Mouse (Mus musculus): ENCODE results near the gene Gabpb1. TPM values are rescaled to one million over a fixed set of nuclear protein-coding genes. Genes with fewer than 3 reads are reported as not detected.

The Gabpb1 gene
- polyA plus RNA-seq, 1 experiment from 2014 or later: 77.2 TPM

DNA sequence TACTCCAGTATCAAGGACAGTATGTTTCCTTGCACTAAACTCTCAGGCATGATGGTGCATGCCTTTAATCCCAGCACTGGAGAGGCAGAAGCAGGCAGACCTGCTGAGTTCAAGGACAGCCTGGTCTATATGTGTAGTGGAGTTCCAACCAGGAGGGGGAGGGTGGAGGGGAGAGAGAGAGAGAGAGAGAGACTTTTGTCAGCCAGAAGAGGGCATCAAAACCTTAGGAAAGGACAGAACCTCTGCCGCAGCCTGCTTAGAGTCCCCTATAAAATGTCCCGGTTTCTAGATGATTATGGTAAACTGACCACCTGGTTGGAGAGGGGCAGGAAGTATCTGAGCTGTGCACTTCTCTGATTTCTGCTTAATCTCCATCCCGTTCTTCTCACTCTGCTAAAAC is 77.1 kb downstream of the Gabpb1 start:
- Histone ChIP-seq H3K36me3 (no peaks in the 10 kb centered on the region), H3K27me3 (ENCODE audit: low read depth, poor library complexity, severe bottlenecking) (no peaks in the 10 kb centered on the region; the same call in 1 of the 2 replicates), H3K27ac (replicated peaks) (no peak overlapping the region), H3K4me3 (no peak overlapping the region), H3K4me1 (peaks cover 4% of the 10 kb centered on the region; the same call in 1 of the 2 replicates), H3K9me3 (replicated peaks) (no peaks in the 10 kb centered on the region)
- DNase-seq (ENCODE audit: low spot score): no peak
- 19% methylated on average over 3 of the region's 3 CpGs for WGBS

DNA sequence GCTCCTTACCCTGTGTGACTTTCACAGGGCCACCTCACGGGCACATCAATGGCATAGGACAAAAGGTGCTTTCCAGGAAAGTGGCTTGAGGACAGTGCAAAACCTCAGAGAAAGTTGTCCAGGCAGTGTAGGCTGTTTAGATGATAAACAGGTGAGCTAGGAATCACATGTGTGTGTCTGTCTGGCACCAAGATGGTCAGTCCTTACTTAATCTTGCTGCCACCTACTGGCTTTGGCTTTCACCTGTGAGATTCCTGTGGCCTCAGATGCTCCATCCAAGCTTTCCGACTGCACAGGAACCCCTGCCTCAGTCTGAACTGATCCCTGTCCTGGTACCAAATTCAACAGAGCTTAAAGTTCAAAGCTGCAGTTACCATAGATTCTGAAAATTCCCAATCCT is 77.8 kb downstream of the Gabpb1 start:
- WGBS: 55% methylated on average over 2 of the region's 2 CpGs

DNA sequence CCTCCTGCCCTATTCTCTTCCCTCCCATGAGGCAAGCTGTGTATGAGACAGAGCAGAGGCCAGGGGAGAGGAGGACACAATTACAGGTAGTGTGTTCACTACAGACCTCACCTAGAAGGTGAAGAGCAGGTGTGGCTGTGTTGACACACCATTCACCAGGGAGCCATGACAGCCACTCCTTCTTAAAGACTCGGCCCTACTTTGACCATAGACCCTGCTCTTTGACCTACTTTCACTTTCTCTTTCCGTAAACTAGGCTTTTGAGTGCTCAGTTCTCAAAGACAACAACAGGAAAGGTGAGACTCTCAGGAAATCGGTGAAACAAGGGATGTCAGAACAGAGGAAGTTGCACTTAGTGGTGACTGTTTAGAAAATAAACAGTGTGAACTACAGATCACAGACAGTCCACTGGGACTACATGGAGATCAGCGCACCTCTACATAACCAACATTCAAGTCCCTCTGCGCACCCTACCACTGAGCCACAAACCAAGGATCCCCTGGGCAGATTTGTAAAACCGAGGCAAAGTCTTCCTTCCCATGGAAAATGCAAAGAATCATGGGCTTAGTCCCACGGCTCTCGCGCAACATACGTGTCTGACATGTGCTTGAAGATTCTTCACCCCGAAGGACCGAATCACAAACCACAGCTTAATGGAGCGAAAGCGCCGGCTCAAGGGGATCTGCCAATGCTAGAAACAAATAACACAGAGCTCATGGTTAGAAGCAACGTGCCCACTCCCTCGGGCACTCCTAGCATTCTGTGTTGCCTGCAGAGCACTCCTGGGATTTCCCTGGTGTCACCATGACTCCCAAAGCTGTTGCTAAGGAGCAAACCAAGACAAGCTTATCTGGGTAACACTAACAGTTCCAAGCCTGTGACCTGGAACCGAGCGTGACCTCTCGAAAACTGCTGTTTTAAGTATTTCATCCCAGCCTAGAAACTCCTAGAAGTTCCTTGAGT is 78.6 kb downstream of the Gabpb1 start:
- no peaks in the 10 kb centered on the region for H3K9me3 ChIP-seq (replicated peaks)
- H3K36me3 ChIP-seq: no peaks in the 10 kb centered on the region
- no peak overlapping the region for H3K27ac ChIP-seq (replicated peaks)
- H3K27me3 ChIP-seq (ENCODE audit: low read depth, poor library complexity, severe bottlenecking): no peaks in the 10 kb centered on the region; the same call in 1 of the 2 replicates
- no peak overlapping the region for H3K4me3 ChIP-seq
- 82% methylated on average over 20 of the region's 20 CpGs for WGBS
- DNase-seq (ENCODE audit: low spot score): no peak
- peaks cover 6% of the 10 kb centered on the region; the same call in 1 of the 2 replicates for H3K4me1 ChIP-seq

More for the DNA sequence above, 77.8 kb downstream of the Gabpb1 start:
- no peak for DNase-seq (ENCODE audit: low spot score)
- Histone ChIP-seq H3K9me3 (replicated peaks) (no peaks in the 10 kb centered on the region), H3K4me1 (peaks cover 6% of the 10 kb centered on the region; the same call in 1 of the 2 replicates), H3K4me3 (no peak overlapping the region), H3K27me3 (ENCODE audit: low read depth, poor library complexity, severe bottlenecking) (no peaks in the 10 kb centered on the region; the same call in 1 of the 2 replicates), H3K27ac (replicated peaks) (no peak overlapping the region), H3K36me3 (no peaks in the 10 kb centered on the region)

DNA sequence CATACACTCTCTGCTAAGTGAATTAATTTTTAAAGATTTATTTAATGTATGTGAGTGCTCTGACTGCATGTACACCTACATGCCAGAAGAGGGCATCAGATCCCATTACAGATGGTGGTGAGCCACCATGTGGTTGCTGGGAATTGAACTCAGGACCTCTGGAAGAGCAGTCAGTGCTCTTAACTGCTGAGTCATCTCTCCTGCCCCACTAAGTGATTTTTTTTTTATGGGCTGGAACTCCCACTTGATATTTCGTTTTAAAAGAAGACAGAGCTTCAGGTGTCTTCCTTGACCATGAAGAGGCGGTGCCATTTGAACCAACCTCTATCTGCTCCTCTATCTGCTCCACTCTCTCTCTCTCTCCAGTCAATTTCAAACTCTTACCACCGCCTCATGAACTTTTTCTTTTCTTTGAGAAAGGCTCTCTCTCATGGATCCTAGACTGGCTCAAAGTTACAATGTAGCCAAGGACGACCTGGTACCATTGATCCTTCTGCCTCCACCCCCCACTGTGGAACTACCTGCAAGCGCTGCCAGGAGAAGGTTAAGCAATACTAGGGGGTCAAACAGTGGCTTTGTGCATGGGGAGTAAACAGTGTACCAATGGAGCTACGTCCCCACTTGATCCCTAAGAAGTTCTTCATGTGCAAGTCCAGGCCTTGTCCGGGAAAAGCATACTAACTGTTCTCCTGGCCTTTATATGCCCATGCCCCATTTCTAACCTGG is 79.6 kb downstream of the Gabpb1 start:
- no peak for DNase-seq (ENCODE audit: low spot score)
- Histone ChIP-seq H3K36me3 (no peaks in the 10 kb centered on the region), H3K4me1 (peaks cover 6% of the 10 kb centered on the region; the same call in 1 of the 2 replicates), H3K9me3 (replicated peaks) (no peaks in the 10 kb centered on the region), H3K27ac (replicated peaks) (no peak overlapping the region), H3K27me3 (ENCODE audit: low read depth, poor library complexity, severe bottlenecking) (no peaks in the 10 kb centered on the region; the same call in 1 of the 2 replicates), H3K4me3 (no peak overlapping the region)
- WGBS: 95% methylated on average over 7 of the region's 7 CpGs

DNA sequence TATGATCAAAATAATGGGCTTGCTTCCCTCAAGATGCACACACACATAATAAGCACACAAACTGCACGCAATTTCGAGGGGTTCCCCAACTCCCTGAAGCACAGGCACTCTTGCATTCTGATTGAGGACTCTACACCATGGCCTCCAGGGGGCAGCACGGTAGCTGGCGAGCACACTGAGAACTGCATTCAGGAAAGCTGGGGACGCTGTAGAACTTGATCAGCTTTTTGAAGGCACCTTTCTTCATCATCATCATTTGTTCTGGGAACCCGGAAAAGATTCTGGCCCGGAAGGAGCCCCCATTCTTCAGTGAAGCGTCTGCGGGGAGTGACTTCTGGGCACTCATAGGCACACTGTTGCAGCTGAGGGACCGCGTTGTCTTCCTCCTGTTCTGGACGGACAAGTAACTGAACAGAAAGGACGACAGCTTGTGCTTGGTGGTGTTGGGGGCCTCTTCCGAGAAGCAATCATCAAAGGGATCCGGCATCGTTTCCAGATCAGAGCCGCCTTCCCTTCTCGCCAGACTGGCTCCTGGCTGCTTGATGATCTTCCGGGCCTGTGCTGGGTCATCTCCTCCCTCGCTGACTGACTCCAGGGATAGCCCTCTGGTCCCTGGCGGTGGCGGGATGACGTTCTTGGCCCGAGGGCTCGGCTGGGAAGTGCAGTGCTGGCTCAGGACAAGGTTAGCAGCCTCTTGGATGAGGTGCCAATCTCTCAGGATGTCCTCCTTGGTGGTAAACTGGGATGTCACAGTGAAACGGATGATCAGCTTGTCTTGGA is 82.1 kb downstream of the Gabpb1 start:
- Histone ChIP-seq H3K27me3 (ENCODE audit: low read depth, poor library complexity, severe bottlenecking) (no peaks in the 10 kb centered on the region; the same call in 1 of the 2 replicates), H3K4me3 (peak overlapping the region; percentile 39), H3K27ac (replicated peaks) (no peak overlapping the region; the same call in 1 of the 2 replicates), H3K4me1 (peaks cover 6% of the 10 kb centered on the region; the same call in 1 of the 2 replicates), H3K9me3 (replicated peaks) (no peaks in the 10 kb centered on the region), H3K36me3 (no peaks in the 10 kb centered on the region)
- WGBS: 30% methylated on average over 26 of the region's 26 CpGs
- peak; percentile 74 for DNase-seq (ENCODE audit: low spot score)

DNA sequence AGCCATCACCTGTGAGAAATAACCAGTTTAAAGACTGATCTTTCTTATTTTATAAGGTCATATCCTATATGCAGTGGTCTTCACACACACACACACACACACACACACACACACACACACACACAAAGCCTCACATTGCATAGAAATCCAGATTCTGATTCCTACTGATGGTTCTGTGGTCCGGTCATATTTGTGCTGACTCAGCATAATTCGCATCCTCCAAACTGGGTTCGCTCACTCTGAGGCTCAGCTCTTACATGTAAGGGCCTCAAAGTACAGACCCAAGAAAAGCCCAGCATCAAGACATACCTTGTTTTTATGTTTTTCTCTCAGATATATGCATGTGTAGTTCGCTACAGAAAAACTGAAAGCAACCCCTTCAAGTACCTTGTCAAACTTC is 84.8 kb downstream of the Gabpb1 start:
- peaks cover 6% of the 10 kb centered on the region; the same call in 1 of the 2 replicates for H3K4me1 ChIP-seq
- H3K36me3 ChIP-seq: no peaks in the 10 kb centered on the region
- WGBS: 92% methylated on average over 4 of the region's 4 CpGs
- H3K27me3 ChIP-seq (ENCODE audit: low read depth, poor library complexity, severe bottlenecking): no peaks in the 10 kb centered on the region; the same call in 1 of the 2 replicates
- no peak for DNase-seq (ENCODE audit: low spot score)
- no peak overlapping the region for H3K4me3 ChIP-seq
- no peak overlapping the region for H3K27ac ChIP-seq (replicated peaks)
- H3K9me3 ChIP-seq (replicated peaks): no peaks in the 10 kb centered on the region

DNA sequence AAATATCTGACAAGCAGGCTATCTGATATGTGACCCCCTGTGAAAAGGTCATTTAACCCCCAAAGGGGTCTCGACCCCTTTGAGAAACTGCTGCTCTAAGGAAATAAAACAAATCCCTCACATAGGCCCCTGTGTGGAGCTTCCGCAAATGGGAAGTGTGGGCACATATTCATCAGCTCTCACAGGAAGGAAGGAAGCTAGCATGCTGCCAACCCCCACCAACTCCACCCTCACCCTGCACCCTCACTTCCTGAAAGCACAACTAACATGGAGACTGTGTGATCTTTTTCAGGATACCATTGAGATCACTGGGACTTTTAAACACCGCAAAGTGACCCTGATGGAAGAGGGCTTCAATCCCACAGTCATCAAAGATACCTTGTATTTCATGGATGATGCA is 88.7 kb downstream of the Gabpb1 start:
- Histone ChIP-seq H3K27me3 (ENCODE audit: low read depth, poor library complexity, severe bottlenecking) (no peaks in the 10 kb centered on the region), H3K4me3 (no peak overlapping the region), H3K4me1 (no peaks in the 10 kb centered on the region), H3K36me3 (no peaks in the 10 kb centered on the region), H3K27ac (replicated peaks) (no peak overlapping the region), H3K9me3 (replicated peaks) (no peaks in the 10 kb centered on the region)
- DNase-seq (ENCODE audit: low spot score): no peak
- 84% methylated on average over 3 of the region's 3 CpGs for WGBS

DNA sequence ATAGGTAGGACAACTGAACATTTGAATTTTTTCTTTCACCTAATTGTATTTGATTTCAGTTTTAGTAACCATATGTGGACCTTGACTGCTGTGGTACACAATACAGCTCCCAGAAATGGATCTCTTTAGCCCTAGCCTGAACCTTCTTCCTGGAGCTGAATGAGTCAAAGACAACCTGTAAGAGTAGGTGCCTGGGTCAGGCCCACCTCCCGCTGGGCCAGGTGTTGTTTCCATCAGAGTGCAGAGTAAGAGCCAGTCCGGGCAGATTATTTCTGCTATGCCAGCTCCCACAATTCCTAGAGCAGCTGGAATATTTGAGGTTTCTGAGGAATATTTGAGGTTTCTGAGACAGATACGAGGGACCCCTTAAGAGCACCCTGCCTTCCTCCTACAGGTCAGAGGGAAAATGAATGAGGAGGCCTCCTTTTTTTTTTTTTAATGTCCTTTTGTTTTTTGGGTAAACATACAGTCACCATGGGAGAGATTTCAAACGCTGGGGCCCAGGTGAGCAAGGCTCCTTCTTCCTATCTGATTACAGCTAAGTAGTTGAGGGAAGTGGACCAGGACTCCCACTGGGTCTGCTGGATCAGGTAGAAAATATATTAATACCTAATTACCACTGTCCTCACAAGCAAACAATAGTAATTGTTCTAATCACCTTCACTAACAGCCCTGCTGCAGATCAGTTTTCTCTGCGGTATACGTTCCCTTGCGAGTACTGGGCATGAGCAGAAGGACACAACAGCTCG is 91.3 kb downstream of the Gabpb1 start:
- H3K27me3 ChIP-seq (ENCODE audit: low read depth, poor library complexity, severe bottlenecking): no peaks in the 10 kb centered on the region
- no peak overlapping the region for H3K27ac ChIP-seq (replicated peaks)
- no peaks in the 10 kb centered on the region for H3K36me3 ChIP-seq
- no peak overlapping the region for H3K4me3 ChIP-seq
- no peak for DNase-seq (ENCODE audit: low spot score)
- 87% methylated on average over 8 of the region's 8 CpGs for WGBS
- H3K4me1 ChIP-seq: no peaks in the 10 kb centered on the region
- no peaks in the 10 kb centered on the region for H3K9me3 ChIP-seq (replicated peaks)

DNA sequence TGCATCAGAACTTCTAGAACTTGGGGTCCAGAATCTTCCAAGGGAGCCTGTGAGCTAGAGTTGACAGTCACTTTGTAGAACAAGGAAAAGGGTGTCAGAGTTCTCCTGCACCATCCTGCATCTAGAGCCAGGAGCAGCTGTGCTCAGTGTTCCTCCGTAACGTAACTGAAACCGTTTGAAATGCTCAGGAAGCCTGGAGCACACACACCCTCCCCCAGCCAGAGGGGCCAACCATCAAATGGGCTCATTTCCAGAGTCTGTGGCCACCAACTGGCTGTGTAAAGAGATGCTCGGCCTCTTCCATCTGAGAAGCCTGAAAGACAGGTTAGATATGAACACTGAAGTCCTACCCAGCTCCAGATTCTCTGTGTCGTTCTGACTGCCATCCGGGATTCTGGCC is 92.2 kb downstream of the Gabpb1 start:
- no peak for DNase-seq (ENCODE audit: low spot score)
- Histone ChIP-seq H3K27me3 (ENCODE audit: low read depth, poor library complexity, severe bottlenecking) (no peaks in the 10 kb centered on the region), H3K27ac (replicated peaks) (no peak overlapping the region), H3K4me1 (no peaks in the 10 kb centered on the region), H3K4me3 (no peak overlapping the region), H3K36me3 (no peaks in the 10 kb centered on the region), H3K9me3 (replicated peaks) (no peaks in the 10 kb centered on the region)
- WGBS: 82% methylated on average over 6 of the region's 6 CpGs

DNA sequence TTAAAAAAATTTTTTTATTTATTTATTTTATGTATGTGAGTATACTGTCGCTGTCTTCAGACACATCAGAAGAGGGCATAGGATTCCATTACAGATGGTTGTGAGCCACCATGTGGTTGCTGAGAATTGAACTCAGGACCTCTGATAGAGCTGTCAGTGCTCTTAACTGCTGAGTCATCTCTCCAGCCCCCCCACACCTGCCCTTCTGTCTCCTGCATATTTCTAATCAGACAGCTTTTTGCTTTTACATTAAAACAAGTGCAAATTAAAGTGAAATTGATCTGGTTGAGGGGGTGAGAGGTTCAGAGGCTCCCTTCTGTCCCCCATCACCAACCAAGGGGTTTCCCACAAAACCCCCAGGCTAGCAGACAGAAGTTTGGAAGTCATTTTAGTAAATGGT is 96.9 kb downstream of the Gabpb1 start:
- DNase-seq (ENCODE audit: low spot score): no peak
- Histone ChIP-seq H3K27me3 (ENCODE audit: low read depth, poor library complexity, severe bottlenecking) (no peaks in the 10 kb centered on the region), H3K27ac (replicated peaks) (no peak overlapping the region), H3K9me3 (replicated peaks) (no peaks in the 10 kb centered on the region), H3K4me1 (no peaks in the 10 kb centered on the region), H3K4me3 (no peak overlapping the region), H3K36me3 (no peaks in the 10 kb centered on the region)
- 93% methylated on average over 1 of the region's 1 CpGs for WGBS

Data from midbrain, embryonic 10.5 days (tissue).